Comparison of ENCODE assay signal across 11 mouse cellular contexts in the genomic region with DNA sequence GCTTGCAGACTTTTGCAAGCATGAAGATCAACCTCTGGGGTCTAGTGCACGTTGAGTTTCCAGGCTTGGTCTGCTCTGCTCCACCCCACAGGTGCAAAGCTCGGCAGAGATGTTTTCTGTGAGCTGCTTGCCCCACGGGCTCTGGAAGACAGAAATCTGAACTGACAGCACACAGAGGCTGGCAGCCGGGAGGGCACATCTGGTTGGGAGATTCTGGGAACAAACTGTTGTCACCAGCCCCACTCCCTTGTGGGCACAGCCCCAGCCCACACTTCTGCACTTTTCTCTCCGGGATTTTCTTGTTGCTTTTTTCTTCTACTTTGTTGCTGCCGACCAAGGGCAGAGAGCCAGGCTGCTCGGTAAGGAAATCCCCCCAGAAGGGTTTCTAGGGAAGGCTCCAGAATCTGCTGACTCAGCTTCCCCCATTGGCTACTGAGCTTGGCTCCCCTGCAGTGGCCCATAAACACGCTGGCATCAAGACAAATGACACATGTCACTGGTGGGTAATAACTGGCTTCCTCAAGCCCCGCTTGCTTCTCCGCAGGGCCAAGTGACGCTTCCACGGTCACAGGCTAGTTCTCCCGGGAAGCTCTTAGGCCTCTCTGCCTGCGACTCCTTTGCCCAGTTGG.
DNase-seq lines count a peak whose midpoint lies in the region; ATAC-seq and TF ChIP-seq lines count a peak whose summit lies in the region.
"Had no signal": no experiment of that assay in that cellular context is flagged by ENCODE, and none has a peak within 500 bp of the region (broad histone marks: within the 10 kb centered on the region; RNA-seq: fewer than 3 reads in every experiment).

No protein-coding gene starts in this region.

- no peaks in the 10 kb centered on the region for H3K27me3 ChIP-seq in hindbrain, postnatal 0 days (ENCODE audit: insufficient read depth, low read length)

- peaks cover 15% of the 10 kb centered on the region for H3K4me1 ChIP-seq in hindbrain, postnatal 0 days (ENCODE audit: insufficient read depth, low read length)
- H3K4me1 ChIP-seq in lung, adult 2 months (ENCODE audit: control insufficient read depth, insufficient read depth, low read length): no peaks in the 10 kb centered on the region

- no peak for TF ChIP-seq POLR2A in lung, adult 2 months (IDR thresholded peaks at IDR 0.05; ENCODE audit: borderline replicate concordance, extremely low read depth, low read depth, low read length)

- DNase-seq in frontal cortex, postnatal 10 days (ENCODE audit: low spot score in 2 of 2): no peak
- DNase-seq in right cerebral cortex, postnatal 10 days (ENCODE audit: low spot score in 2 of 2): peak; percentile 45 to 47
- DNase-seq in right cerebral cortex, postnatal 25 days: no peak
- peak; percentile 60 for DNase-seq in hindbrain, postnatal 0 days (ENCODE audit: low spot score)
- DNase-seq in kidney, adult 9 months: no peak
- DNase-seq in lung, adult 2 months: no peak
- DNase-seq: cerebellum, adult 11 months; lung, postnatal 4 days had no signal

- no peaks in the 10 kb centered on the region for H3K9me3 ChIP-seq in hindbrain, postnatal 0 days (ENCODE audit: low read length)
- H3K9me3 ChIP-seq: kidney, embryonic 15.5 days had no signal

- 0 out of 2 replicates have a peak overlapping the region, but pooled peaks have one; percentile 7 for H3K4me2 ChIP-seq in hindbrain, postnatal 0 days (ENCODE audit: low read depth, low read length)
- H3K4me2 ChIP-seq: kidney, embryonic 15.5 days had no signal

- H3K4me3 ChIP-seq in hindbrain, postnatal 0 days (ENCODE audit: low read length): no peak overlapping the region
- H3K4me3 ChIP-seq in lung, adult 2 months (replicated peaks; ENCODE audit: extremely low read depth, low read depth, low read length): no peak overlapping the region
- H3K4me3 ChIP-seq: kidney, embryonic 15.5 days had no signal

- TF ChIP-seq CTCF in hindbrain, postnatal 0 days (IDR thresholded peaks at IDR 0.05; ENCODE audit: low read depth): no peak
- TF ChIP-seq CTCF in lung, adult 2 months (IDR thresholded peaks at IDR 0.05; ENCODE audit: insufficient read depth, low read length): no peak

- peak; percentile 69; the same call in 1 of the 2 replicates for ATAC-seq in frontal cortex, adult (ENCODE audit: low TSS enrichment)
- ATAC-seq in hindbrain, postnatal 0 days: peak; percentile 55; the same call in 1 of the 2 replicates

- 0 out of 2 replicates have a peak overlapping the region, but pooled peaks have one; percentile 13 for H3K9ac ChIP-seq in hindbrain, postnatal 0 days (replicated peaks; ENCODE audit: low read length)
- H3K9ac ChIP-seq: kidney, embryonic 15.5 days; liver, embryonic 14.5 days had no signal

- H3K27ac ChIP-seq in hindbrain, postnatal 0 days: peak overlapping the region; percentile 22; the same call in 1 of the 2 replicates
- H3K27ac ChIP-seq: kidney, embryonic 15.5 days; liver, embryonic 14.5 days had no signal

- 20% methylated on average over 14 of the region's 14 CpGs for WGBS in hindbrain, postnatal 0 days
- 40% methylated on average over 14 of the region's 14 CpGs for WGBS in lung, adult 2 months

- no peaks in the 10 kb centered on the region for H3K36me3 ChIP-seq in hindbrain, postnatal 0 days (ENCODE audit: insufficient read depth, low read length)
- H3K36me3 ChIP-seq: kidney, embryonic 15.5 days had no signal

Comparison
In these comparisons a context has a peak if more than half of its experiments do, and no peak if none do; other contexts are left out.
1. DNase-seq: peak in right cerebral cortex, postnatal 10 days (2 of 2) and hindbrain, postnatal 0 days (single experiment); none in frontal cortex, postnatal 10 days (0 of 2), right cerebral cortex, postnatal 25 days (single experiment), kidney, adult 9 months (single experiment) and lung, adult 2 months (single experiment).